Mouse (Mus musculus) cerebral cortex, adult 2 months (tissue): ENCODE measurements around the gene Cmah.

Experiments used
- WGBS: fragments of 180-500 bp; shearing (Covaris S2); methylation state at CpG from one replicate; pipeline ENCODE4 v1.1.7; 2018; 5-methylcytosine and 5-hydroxymethylcytosine counted together

Gene Cmah

DNA sequence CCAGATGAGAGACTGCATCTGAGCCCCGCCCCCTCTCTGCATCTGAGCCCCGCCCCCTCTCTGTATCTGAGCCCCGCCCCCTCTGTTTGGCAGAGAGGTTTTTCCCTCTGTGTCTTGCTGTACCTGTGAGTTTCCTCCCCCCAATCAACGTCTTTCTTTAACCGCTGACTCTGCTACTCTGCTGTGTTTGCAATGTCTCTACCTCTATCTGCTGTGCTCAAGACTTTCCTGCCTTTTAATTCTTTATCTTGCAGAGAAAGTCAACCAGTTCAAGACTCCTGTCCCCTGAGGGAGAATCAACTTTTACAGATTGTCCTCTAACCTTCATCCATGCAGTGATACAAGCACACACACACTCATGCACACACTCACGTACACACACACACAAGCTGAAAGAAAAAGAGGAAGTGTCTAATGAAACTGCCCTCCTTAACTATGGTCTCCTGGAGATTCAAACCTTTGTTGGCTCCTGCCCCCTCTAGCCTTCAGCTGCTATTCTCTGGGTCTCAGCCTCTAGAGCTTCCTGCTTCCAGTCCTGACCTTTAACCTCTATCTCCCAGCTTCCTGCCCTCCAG, 188.0 kb downstream of the Cmah start:
- 66% methylated on average over 6 of the region's 6 CpGs for WGBS

DNA sequence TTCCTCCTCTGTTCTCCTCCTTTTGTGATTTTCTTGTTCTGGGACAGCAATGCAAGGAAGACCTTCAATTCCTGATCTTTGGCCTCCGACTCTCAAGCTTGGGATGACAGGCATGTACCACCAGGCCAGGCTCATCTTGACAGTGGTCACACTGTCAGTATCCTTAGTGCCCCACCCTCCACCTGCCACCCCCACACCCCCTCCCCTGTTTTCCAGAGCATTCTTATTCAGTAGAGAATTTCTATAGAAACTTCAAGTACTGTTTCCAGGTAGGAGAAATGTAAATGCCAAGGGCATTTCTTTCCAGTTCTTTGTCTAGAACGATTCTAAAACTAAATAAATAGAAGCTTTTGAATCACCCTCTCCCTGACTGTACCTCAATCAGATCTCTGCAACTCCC, 190.6 kb downstream of the Cmah start:
- 71% methylated on average over 2 of the region's 2 CpGs for WGBS

DNA sequence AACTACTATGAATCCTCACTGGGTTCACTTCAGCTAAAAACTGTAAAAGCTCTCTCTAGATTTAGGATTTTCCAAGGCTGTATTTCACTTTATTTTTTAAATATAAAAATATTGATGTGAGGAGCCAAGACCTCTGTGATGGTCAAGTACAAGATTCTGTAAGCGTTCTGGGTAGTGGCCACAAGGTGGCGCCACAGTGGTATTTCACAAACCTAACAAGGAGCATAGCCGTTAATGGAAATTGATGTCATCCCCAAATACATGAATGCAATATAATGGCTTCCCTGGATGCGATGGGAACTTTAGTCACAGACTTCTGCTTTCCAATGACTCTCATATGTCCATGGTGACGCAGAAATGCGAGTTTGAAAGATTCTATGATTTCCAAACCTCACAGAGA, 191.7 kb downstream of the Cmah start:
- 43% methylated on average over 6 of the region's 6 CpGs for WGBS

DNA sequence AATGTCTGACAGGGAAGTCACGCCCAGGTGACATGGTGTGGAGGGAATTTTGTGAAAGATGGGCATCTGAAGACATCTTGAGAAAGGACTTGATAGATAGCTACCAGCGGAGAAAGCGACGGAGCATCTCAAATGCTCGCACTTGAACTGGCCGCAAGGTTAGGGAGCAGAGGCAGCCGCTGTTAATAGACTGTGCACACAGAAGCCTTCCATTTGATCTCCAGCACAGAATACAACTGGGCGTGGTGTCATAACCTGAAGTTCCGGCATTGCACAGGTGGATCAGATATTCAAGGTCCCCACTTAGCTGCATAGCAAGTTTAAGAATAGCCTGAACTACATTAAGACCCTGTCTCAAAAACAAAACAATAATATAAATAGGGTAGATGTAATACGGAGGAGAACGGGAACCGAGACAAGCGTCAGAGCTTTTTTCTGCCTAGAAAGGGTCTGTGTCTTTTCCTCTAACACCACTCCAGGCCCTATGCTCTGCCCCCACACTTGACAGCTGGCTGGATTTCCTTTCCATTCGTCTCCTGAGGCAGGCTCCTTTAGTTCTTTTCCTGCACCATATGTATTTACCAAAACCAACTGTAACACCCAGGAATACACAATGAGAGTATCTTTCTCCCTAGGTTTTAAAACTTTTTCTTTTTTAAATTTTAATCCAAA, 192.9 kb downstream of the Cmah start:
- 78% methylated on average over 14 of the region's 14 CpGs for WGBS

DNA sequence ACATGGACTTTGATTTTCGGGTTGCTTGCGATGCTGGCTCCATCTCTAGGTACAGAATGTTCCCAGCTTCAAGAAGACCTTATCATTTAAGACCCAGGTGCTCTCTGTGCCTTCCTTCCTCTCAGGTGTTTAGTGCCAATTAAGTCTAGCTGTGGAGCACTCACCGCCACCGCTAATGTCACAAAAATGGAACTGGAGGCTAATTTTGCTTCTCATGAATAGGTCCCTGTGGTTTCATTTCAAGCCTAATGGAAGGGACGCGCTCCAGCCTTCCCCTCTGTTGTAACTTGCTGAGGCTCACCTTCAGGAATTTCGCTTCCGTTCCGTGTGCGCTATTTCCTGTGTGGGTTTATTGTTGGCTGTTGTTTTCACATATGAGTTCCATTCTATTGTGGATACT, 193.6 kb downstream of the Cmah start:
- 58% methylated on average over 10 of the region's 10 CpGs for WGBS

DNA sequence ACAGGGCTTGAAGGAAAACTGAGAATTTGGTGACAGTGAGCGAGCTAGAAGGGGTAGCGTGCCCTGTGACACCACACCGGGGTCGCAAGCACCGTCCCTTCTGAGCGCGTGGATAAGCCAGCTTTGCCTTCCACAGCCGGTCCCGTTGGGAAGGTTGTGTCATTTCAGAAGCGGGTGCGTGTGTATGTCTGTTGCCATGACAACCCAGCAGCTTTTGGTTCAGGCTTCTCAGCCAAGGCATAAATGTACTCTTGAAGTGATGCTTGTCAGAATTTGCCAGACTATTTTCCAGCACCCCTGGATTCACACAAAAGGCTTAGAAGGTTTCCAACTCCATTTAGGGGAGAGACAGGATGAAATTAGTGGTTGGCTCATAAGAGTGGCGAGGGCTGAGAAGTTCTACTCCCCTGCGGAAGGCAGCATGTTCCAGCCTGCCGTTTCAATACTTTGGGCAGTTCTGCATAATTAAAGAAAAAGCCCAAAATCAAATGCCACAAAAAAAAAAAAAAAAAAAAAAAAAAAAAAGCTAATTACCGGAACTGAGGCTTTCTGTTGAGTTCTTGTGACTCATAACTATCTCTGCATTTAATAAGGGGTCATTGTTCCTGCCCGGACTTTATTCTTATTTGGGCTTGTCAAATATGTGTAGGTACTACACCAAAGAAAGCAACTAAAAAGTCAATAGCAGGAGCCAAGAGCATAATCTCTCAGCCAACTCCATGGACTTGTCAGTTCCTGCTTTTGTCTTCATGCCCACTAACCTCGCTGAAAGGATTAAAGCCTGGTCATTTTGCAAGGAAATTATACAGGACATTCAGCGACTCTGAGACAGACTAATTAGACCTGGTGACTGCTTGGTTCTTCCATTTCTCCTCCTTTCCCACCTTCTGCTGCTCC, 194.5 kb downstream of the Cmah start:
- WGBS = 18% methylated on average over 18 of the region's 18 CpGs

DNA sequence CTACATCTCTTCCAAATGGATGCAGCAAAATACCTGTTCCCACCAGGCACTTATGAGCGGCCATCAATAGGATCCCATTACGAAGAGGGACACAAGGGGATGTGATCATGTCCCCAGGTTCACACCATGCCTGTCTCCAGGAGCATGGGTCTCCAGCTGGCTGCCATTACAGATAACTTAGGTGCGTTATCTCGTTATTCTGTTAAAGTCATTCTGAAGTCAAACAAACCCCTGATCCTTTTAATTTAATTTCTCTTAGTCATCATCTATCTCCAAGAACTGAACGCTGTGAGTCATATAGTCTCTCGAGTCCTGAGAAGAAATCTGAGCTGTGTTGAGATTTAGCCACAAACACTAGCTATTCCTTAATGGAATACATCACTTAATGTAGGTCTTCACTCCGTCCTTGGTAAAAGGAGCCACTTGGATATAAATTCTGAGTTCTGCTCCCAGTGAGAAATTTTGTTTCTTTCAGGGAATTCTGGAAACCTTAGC, 195.2 kb downstream of the Cmah start:
- WGBS = 61% methylated on average over 7 of the region's 7 CpGs

DNA sequence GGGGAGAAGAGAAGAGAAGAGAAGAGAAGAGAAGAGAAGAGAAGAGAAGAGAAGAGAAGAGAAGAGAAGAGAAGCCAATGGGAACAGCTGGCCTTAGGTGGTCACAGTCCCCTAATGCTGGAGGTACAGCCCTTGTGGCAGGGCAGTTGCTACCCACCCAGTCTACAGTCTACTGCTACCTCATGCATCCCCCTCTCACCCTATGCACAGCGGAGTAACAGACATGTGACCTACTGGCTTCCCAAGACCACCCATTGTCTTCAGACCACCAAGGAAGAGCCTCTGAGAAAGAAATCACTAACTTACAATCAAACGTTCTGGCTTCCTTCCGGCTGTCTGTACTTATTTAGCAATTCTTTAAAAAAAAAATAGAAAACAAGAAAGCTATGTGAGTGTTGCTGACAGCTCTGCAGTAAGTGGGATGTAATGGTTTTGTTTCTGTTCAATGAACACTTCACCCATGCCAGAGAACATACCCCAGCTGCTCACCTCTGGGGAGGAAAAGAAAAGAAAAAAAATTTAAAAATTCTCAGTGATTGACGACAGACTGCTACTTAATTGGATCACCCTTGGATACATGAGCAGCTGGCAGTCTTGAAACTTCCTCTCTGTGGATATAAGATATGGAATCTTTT, 196.5 kb downstream of the Cmah start:
- 78% methylated on average over 4 of the region's 4 CpGs for WGBS

DNA sequence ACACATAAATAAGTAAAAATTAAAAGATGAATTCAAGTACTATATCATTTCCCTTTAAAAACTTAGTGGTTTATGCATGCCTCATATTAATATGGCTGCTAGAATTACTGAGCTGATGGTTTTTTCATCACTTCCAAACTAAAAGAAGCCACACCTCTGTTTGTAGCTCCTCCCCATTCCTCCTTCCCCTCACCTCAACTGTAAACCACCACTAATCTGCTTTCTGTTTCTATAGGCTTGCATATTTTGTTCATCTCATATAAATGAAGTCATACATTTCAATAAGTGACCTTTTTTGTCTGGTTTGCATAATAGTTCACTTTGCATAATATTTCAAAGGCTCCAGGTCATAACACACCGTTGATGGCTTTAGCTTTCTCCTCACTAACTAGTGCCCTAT, 197.3 kb downstream of the Cmah start:
- 57% methylated on average over 1 of the region's 1 CpGs for whole genome bisulfite sequencing

DNA sequence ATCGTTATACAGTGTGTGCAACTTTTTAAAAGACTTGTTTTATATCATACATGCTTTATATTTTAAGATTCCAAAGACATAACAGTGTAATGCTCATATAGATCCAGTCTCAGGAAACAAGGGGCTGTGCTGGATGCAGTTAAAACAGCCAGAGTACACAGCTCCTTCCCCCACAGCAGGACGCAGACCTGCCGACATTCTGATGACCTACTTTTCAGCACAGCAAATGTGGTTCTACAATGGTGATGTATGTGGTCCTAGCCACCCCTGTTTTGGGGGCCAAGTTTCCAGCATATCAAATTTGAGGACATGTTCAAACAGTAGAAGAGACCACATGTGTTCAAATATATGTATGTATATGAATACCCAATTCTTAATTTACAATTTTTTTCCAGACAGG, 198.3 kb downstream of the Cmah start:
- WGBS = 52% methylated on average over 3 of the region's 3 CpGs

DNA sequence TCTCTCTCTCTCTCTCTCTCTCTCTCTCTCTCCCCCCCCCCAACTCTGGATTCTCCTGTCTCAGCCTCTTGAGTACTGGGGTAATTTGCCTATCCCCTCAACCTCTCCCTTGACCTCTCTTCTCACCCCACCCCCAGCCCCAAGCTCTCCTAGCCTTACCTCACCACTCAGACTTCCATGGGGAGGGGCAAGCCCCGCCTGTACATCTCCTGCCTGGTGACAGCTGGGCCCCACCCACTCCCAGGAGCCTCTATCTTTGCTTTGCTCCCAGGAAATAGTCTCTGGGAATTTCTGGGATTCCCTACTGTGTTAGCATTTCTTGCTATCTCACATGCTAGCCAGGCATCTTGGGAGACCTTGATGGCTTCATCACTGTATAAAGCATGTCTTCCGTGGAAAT, 199.7 kb downstream of the Cmah start:
- WGBS = 82% methylated on average over 2 of the region's 2 CpGs
